Mouse (Mus musculus) intestine, embryonic 14.5 days (tissue): ENCODE measurements at regions not wholly inside any gene's neighbourhood (a gene's known extent, or its start where the extent isn't known, plus 50 kb on each side); places are given as distances from the start of the nearest gene placed in this dataset.

ENCODE experiments used
- ATAC-seq: fragments of 200-750 bp; cut with Nextera tagmentation; replicated peaks from 2 replicates; pipeline ENCODE4 v1.8.0; 2017; ENCODE audit warnings: low read depth, moderate number of reproducible peaks, moderate TSS enrichment, moderate library complexity; ENCODE audit not compliant: low FRiP score, low TSS enrichment
- DNase-seq: peaks from one replicate; pipeline ENCODE4 v3.0.0-alpha.2; 2018; ENCODE audit warnings: low spot score
- H3K27ac ChIP-seq: fragments of 300-500 bp; sonication (generic); 2 replicates; pipeline ENCODE4 v1.5.1; 2014; ENCODE audit warnings: low read depth, mild to moderate bottlenecking, control low read depth
- H3K27me3 ChIP-seq: fragments of 300-500 bp; sonication (generic); replicated peaks from 2 replicates; pipeline ENCODE4 v1.6.1; 2014; ENCODE audit warnings: low read length, control low read depth; ENCODE audit not compliant: control insufficient read depth, insufficient read depth
- H3K36me3 ChIP-seq: fragments of 300-500 bp; sonication (generic); 2 replicates; pipeline ENCODE4 v1.6.1; 2014; ENCODE audit warnings: low read length, control low read depth; ENCODE audit not compliant: control insufficient read depth, insufficient read depth
- H3K4me1 ChIP-seq: fragments of 300-500 bp; sonication (generic); replicated peaks from 2 replicates; pipeline ENCODE4 v1.6.1; 2014; ENCODE audit warnings: low read length, control low read depth, mixed read lengths; ENCODE audit not compliant: control insufficient read depth, insufficient read depth
- H3K4me2 ChIP-seq: fragments of 300-500 bp; sonication (generic); 2 replicates; pipeline ENCODE4 v1.6.1; 2014; ENCODE audit warnings: low read length
- H3K4me3 ChIP-seq: fragments of 300-500 bp; sonication (generic); 2 replicates; pipeline ENCODE4 v1.5.1; 2014; ENCODE audit warnings: low read depth, low read length, control low read depth, mixed read lengths
- H3K9ac ChIP-seq: fragments of 300-500 bp; sonication (generic); 2 replicates; pipeline ENCODE4 v1.6.1; 2014; ENCODE audit warnings: mild to moderate bottlenecking, low read length
- H3K9me3 ChIP-seq: fragments of 300-500 bp; sonication (generic); 2 replicates; pipeline ENCODE4 v1.6.1; 2016; ENCODE audit warnings: low read length, control low read depth; ENCODE audit not compliant: control insufficient read depth
- WGBS: fragments of 180-500 bp; shearing (Covaris S2); extraction: QIAGEN DNeasy Blood & Tissue Kit; methylation state at CpG from one replicate; pipeline ENCODE4 v1.1.7; 2014; 5-methylcytosine and 5-hydroxymethylcytosine counted together

DNA sequence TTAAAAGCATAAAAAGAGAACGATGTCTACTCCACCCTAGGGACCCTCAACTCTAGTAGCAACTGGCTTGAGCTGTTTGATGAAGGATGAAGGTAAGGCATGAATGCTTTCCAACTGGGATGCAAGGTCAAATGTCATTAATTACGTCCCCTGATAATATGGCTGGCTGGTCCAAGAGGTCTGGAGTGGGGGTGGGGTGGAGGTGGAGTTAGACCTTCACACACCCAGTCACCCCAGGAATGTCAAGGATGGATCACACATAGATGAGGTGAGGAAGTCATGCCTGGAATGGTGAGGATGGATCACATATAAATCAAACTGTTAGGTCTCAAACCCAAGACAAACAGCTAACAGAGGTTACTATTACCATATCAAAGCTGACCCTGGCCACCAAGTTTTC is 177.2 kb upstream of the Jmjd1c start:
- no peak overlapping the region for H3K9ac ChIP-seq
- no peak for DNase-seq
- H3K4me2 ChIP-seq, result no peak overlapping the region
- 87% methylated on average over 2 of the region's 2 CpGs for WGBS
- no peak for ATAC-seq
- peaks cover 40% of the 10 kb centered on the region for H3K4me1 ChIP-seq
- H3K9me3 ChIP-seq, result no peaks in the 10 kb centered on the region
- no peaks in the 10 kb centered on the region for H3K36me3 ChIP-seq
- no peaks in the 10 kb centered on the region for H3K27me3 ChIP-seq
- no peak overlapping the region for H3K4me3 ChIP-seq
- no peak overlapping the region for H3K27ac ChIP-seq

GRCm38 (mm10) chr10:66919953-66920760 is 175.8 kb upstream of the Jmjd1c start:
- H3K27me3 ChIP-seq, result no peaks in the 10 kb centered on the region
- ATAC-seq (peak; percentile 82), DNase-seq (peak; percentile 94)
- H3K36me3 ChIP-seq, result no peaks in the 10 kb centered on the region
- H3K4me3 ChIP-seq, result peak overlapping the region; percentile 12; the same call in 1 of the 2 replicates
- peaks cover 30% of the 10 kb centered on the region for H3K4me1 ChIP-seq
- peak overlapping the region; percentile 85 for H3K27ac ChIP-seq
- H3K9ac ChIP-seq, result 0 out of 2 replicates have a peak overlapping the region, but pooled peaks have one; percentile 8
- H3K9me3 ChIP-seq, result no peaks in the 10 kb centered on the region
- peak overlapping the region; percentile 49 for H3K4me2 ChIP-seq
- 1% methylated on average over 14 of the region's 14 CpGs for WGBS

- Histone ChIP-seq H3K9me3 (no peaks in the 10 kb centered on the region), H3K36me3 (no peaks in the 10 kb centered on the region), H3K4me2 (peak overlapping the region; percentile 49), H3K27me3 (no peaks in the 10 kb centered on the region), H3K4me1 (peaks cover 30% of the 10 kb centered on the region), H3K4me3 (peak overlapping the region; percentile 12; the same call in 1 of the 2 replicates), H3K9ac (peak overlapping the region; percentile 8; the same call in 1 of the 2 replicates), H3K27ac (peak overlapping the region; percentile 85)
- ATAC-seq, result peak; percentile 70
- peak; percentile 86 for DNase-seq
- WGBS, result 6% methylated on average over 27 of the region's 27 CpGs
Measured at GRCm38 (mm10) chr10:66920761-66921684, 174.9 kb upstream of the Jmjd1c start.

DNA sequence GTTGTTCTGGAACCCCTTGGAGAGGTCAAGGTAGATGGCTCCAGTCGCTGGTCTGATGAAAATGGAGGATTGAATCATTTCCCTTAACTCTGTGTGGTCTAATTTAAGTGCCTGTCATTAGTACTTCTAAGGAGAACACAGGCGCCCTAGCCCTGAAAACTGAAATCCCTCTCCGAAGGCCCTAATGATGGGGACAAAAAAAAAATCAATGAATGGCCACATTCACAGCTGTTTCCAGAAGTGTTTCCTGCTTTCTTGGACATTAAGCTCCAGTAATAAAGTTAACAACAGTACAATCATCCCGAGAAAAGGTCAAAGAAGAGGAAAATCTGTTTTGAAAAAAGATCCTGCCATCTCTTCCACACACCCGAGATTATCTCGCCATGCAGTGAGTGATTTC is 174.1 kb upstream of the Jmjd1c start:
- Histone ChIP-seq H3K4me2 (peak overlapping the region; percentile 49; the same call in 1 of the 2 replicates), H3K4me3 (no peak overlapping the region), H3K27me3 (no peaks in the 10 kb centered on the region), H3K9ac (no peak overlapping the region), H3K9me3 (no peaks in the 10 kb centered on the region), H3K4me1 (peaks cover 30% of the 10 kb centered on the region), H3K27ac (peak overlapping the region; percentile 85), H3K36me3 (no peaks in the 10 kb centered on the region)
- DNase-seq (no peak), ATAC-seq (no peak)
- WGBS, result 14% methylated on average over 6 of the region's 6 CpGs

DNA sequence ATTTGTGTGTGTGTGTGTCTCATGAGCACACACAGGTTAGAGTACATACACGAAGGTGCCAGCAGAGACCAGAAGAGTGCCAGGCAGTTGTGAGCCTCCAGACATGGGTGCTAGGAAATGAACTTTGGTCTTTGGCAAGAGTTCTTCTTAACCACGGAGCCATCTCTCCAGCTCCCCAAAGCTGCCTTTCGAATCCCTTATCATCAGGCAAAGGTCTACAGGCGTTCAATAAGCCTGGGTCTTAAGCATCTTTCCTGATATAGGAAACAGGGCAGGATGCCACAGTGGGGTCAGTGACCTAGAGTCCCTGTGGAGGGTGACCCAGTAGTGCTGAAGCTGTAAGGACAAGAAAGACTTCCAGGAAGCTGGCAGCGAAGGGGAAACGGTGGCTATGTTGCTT is 173.6 kb upstream of the Jmjd1c start:
- 58% methylated on average over 6 of the region's 6 CpGs for WGBS
- peak overlapping the region; percentile 85 for H3K27ac ChIP-seq
- DNase-seq (no peak), ATAC-seq (no peak)
- no peaks in the 10 kb centered on the region for H3K27me3 ChIP-seq
- H3K9me3 ChIP-seq, result no peaks in the 10 kb centered on the region
- peaks cover 30% of the 10 kb centered on the region for H3K4me1 ChIP-seq
- no peak overlapping the region for H3K9ac ChIP-seq
- H3K36me3 ChIP-seq, result no peaks in the 10 kb centered on the region
- no peak overlapping the region for H3K4me2 ChIP-seq
- H3K4me3 ChIP-seq, result no peak overlapping the region

DNA sequence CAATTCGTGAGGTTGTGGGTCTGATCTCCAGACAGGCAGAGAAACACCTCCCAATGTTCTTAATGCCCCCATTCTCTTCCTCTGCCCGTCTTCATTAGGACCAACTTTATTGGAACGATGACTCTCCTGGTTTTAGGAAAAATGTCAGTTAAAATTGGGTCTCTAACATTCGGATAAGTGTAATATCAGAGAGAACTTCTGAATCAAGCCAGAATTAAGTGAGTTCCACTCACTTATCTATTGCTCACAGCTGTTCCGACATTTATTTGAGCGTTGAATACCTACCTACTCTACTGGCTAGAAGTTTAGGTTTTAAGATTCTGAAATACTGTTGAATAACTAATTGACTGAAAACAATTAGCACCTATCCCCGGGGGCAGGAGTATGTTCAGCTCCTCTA is 172.0 kb upstream of the Jmjd1c start:
- Histone ChIP-seq H3K27ac (no peak overlapping the region), H3K9ac (no peak overlapping the region), H3K4me1 (peaks cover 30% of the 10 kb centered on the region), H3K9me3 (no peaks in the 10 kb centered on the region), H3K4me2 (no peak overlapping the region), H3K36me3 (no peaks in the 10 kb centered on the region), H3K4me3 (no peak overlapping the region), H3K27me3 (no peaks in the 10 kb centered on the region)
- ATAC-seq (no peak), DNase-seq (no peak)
- WGBS, result 89% methylated on average over 7 of the region's 7 CpGs

- Histone ChIP-seq H3K36me3 (no peaks in the 10 kb centered on the region), H3K4me3 (no peak overlapping the region), H3K9ac (no peak overlapping the region), H3K27me3 (no peaks in the 10 kb centered on the region), H3K27ac (no peak overlapping the region), H3K9me3 (no peaks in the 10 kb centered on the region), H3K4me2 (no peak overlapping the region), H3K4me1 (peaks cover 30% of the 10 kb centered on the region)
- no peak for DNase-seq
- no peak for ATAC-seq
- WGBS, result 87% methylated on average over 16 of the region's 16 CpGs
Measured at GRCm38 (mm10) chr10:66924418-66924817, 171.5 kb upstream of the Jmjd1c start.

DNA sequence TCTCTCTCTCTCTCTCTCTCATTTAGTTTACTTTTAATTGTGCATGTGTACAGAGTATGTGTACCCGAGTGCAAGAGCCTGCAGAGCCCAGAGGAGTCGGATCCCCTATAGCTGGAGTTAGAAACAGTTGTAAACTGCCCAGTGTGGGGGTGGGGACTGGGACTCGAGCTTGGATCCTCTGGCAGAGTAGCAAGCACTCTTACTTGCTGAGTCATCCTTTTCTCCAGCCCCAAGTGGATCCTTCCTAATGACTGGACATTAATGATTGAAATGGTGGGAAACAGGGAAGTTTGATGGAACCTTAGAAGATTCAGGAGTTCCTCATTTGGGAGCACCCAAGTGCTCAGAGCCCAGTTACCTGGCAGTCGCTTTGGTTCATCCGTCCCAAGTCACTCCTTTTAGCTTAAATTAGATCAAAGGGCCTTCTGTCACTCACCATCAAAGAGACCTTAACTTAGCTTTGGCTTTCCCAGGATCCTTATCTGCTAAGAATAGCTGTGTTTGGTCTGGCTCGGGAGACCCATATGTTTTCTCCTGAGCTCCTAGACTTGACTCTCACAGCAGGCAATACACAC is 170.3 kb upstream of the Jmjd1c start:
- Histone ChIP-seq H3K4me1 (peaks cover 24% of the 10 kb centered on the region), H3K27me3 (no peaks in the 10 kb centered on the region), H3K4me2 (no peak overlapping the region), H3K9ac (no peak overlapping the region), H3K9me3 (no peaks in the 10 kb centered on the region), H3K27ac (no peak overlapping the region), H3K36me3 (no peaks in the 10 kb centered on the region), H3K4me3 (no peak overlapping the region)
- DNase-seq (no peak), ATAC-seq (no peak)
- WGBS, result 33% methylated on average over 6 of the region's 6 CpGs
